Mouse (Mus musculus): ENCODE data around the gene Jmjd7.

DNA sequence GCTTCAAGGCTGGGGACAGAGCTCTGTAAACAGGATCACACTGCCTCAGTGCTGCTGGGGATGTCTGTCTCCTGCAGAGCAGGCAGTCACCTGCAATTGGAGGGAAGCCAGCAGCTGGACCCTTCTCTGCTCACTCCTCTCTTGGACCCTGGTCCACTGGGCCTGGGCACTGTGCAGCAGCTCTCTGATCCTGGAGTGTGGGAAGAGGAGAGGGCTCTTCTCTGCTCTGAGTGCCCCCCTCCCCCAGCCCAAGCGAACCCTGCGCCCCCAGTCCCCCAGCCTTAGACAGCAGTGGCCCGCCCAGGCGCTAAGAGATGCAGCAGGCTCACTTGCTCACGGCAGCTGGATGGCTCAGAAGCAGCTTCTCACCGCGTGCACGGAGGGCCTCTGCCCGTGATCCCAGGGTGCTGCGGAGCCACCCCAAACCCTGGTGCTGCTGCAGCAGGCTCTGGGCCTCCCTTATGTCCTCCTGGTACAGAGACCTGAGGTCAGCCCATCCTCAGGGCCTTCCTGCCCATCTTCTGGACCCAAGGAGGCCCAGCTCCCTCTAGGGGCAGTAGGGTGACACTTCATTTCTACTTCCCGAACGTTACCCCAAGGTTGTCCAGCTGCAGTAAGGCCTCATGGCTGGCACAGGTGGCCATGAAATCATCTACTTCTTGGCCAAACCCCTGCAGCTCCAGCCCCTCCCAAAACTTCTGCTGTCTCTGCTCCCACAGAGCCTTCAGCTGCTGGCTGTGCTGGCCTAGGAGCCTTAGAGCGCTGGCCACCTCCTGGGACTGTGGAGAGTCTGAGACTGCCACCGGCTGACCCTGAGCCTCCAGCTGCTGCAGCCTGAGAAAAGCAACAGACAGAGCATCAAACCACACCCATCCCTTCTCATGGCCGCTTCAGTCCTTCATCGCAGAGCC is 41.5 kb downstream of the Jmjd7 start:
- TF ChIP-seq POLR2A (IDR thresholded peaks at IDR 0.05; ENCODE audit: borderline replicate concordance, extremely low read depth, low read depth, low read length) (no peak), CTCF (IDR thresholded peaks at IDR 0.05; ENCODE audit: insufficient read depth, low read length) (peak; percentile 75)
